Mouse (Mus musculus) midbrain, embryonic 16.5 days (tissue): ENCODE measurements around the gene Ip6k1. TPM values are rescaled to one million over a fixed set of nuclear protein-coding genes. Genes with fewer than 3 reads are reported as not detected.
A peak's percentile ranks its signal among the peaks of the same experiment; 100 is the strongest.

Experiments used
- ATAC-seq: fragments of 200-750 bp; cut with Nextera tagmentation; 2 replicates; pipeline ENCODE4 v1.8.0; 2017; ENCODE audit warnings: moderate TSS enrichment
- H3K27ac ChIP-seq: fragments of 300-500 bp; sonication (generic); 2 replicates; pipeline ENCODE4 v1.5.1; 2014; ENCODE audit warnings: mild to moderate bottlenecking, low read length, mixed read lengths
- H3K27me3 ChIP-seq: fragments of 300-500 bp; sonication (generic); 2 replicates; pipeline ENCODE4 v1.6.1; 2014; ENCODE audit warnings: low read depth, low read length, mixed read lengths; ENCODE audit not compliant: control insufficient read depth, insufficient read depth
- H3K36me3 ChIP-seq: fragments of 300-500 bp; sonication (generic); 2 replicates; pipeline ENCODE4 v1.6.1; 2014; ENCODE audit warnings: mild to moderate bottlenecking, low read length, moderate library complexity, mixed read lengths; ENCODE audit not compliant: control insufficient read depth, insufficient read depth
- H3K4me1 ChIP-seq: fragments of 300-500 bp; sonication (generic); 2 replicates; pipeline ENCODE4 v1.6.1; 2014; ENCODE audit warnings: mild to moderate bottlenecking, low read length, mixed read lengths; ENCODE audit not compliant: control insufficient read depth, insufficient read depth
- H3K4me2 ChIP-seq: fragments of 300-500 bp; sonication (generic); 2 replicates; pipeline ENCODE4 v1.6.1; 2014; ENCODE audit warnings: mild to moderate bottlenecking, low read length, mixed read lengths
- H3K4me3 ChIP-seq: fragments of 300-500 bp; sonication (generic); 2 replicates; pipeline ENCODE4 v1.5.1; 2014; ENCODE audit warnings: low read depth, mild to moderate bottlenecking, low read length, moderate library complexity, mixed read lengths
- H3K9ac ChIP-seq: fragments of 300-500 bp; sonication (generic); 2 replicates; pipeline ENCODE4 v1.6.1; 2014; ENCODE audit warnings: low read depth, low read length, mixed read lengths
- H3K9me3 ChIP-seq: fragments of 300-500 bp; sonication (generic); replicated peaks from 2 replicates; pipeline ENCODE4 v1.6.1; 2014; ENCODE audit warnings: mild to moderate bottlenecking, low read length, mixed read lengths; ENCODE audit not compliant: control insufficient read depth, poor library complexity, severe bottlenecking
- WGBS: fragments of 180-500 bp; shearing (Covaris S2); extraction: QIAGEN DNeasy Blood & Tissue Kit; methylation state at CpG from one replicate; pipeline ENCODE4 v1.1.7; 2014; 5-methylcytosine and 5-hydroxymethylcytosine counted together
- polyA plus RNA-seq: library from polyadenylated mRNA; unstranded; fragments of >200 nt; fragmentation: Nextera tagmentation; extraction: Ambion mirVana; gene quantifications from 2 replicates; pipeline ENCODE4 v1.2.1, GENCODE M21; 2015

The Ip6k1 gene
- polyA plus RNA-seq, 1 experiment from 2014 or later, result 118 TPM

DNA sequence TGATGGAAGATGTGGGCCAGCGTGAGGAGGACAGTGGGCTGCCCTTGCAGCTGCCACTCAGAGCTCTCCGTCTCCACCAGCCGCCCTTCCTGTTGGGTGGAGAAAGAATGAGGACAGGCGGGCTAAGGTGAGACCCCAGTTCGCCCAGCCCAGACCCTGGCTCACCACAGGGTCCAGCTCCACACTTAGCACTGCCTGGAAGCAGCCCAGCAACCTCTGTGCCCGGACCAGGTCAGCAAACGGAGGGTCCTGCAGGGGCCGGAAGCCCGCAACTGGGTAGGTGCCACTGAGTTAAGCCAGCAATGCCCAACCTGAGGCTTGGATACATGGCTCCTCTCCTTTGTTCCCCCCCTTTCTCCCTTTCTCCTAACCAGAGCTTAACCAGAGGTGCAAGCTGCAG, 66.7 kb downstream of the Ip6k1 start:
- Histone ChIP-seq H3K4me1 (no peaks in the 10 kb centered on the region), H3K27ac (no peak overlapping the region), H3K9ac (no peak overlapping the region), H3K27me3 (no peaks in the 10 kb centered on the region), H3K9me3 (no peaks in the 10 kb centered on the region), H3K4me2 (no peak overlapping the region), H3K4me3 (no peak overlapping the region), H3K36me3 (peaks cover 18% of the 10 kb centered on the region)
- WGBS, result 96% methylated on average over 9 of the region's 9 CpGs
- no peak for ATAC-seq

DNA sequence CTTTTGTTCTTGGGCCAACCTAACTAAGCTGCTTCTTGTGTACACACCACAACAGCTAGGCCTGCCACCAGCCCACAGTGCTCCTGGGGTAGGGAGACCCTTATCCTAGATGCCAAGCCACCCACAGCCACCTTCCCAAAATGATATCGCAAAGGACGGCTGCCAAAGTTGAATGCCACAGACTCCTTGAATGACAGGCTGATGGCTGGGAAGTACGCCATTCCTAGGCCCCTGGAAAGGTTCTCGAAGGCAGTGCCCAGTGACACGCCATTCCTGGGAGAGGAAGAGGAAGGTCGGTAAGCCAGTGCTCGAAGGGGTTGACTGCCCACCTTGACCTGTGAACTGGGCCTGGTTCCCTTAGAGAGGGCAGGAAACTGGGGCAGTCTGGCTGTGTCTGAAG, 67.2 kb downstream of the Ip6k1 start:
- Histone ChIP-seq H3K9ac (no peak overlapping the region), H3K9me3 (no peaks in the 10 kb centered on the region), H3K27ac (no peak overlapping the region), H3K4me2 (no peak overlapping the region), H3K4me3 (no peak overlapping the region), H3K4me1 (no peaks in the 10 kb centered on the region), H3K27me3 (no peaks in the 10 kb centered on the region), H3K36me3 (peaks cover 13% of the 10 kb centered on the region)
- WGBS, result 92% methylated on average over 7 of the region's 7 CpGs
- no peak for ATAC-seq

DNA sequence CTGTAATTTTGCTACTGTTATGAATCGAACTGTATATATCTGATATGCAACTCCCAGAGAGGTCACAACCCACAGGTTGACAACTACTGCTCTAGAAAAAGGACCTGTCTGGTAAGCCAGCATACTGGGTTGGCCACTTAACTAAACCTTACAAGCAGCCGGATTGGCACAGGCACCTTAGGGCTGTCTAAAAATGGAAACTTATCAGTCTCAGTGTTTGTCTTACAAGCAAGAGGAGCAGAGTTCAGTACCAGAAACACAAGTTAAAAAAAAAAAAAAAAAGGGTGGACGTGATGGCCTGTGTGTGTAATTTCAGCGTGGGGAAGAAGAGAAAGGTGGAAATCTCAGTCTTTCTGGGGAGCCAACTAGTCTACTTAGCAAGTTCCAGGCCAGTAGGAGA, 69.5 kb downstream of the Ip6k1 start:
- H3K4me1 ChIP-seq, result no peaks in the 10 kb centered on the region
- no peak for ATAC-seq
- H3K4me2 ChIP-seq, result no peak overlapping the region
- H3K27ac ChIP-seq, result no peak overlapping the region
- 91% methylated on average over 4 of the region's 4 CpGs for WGBS
- H3K9me3 ChIP-seq, result no peaks in the 10 kb centered on the region
- H3K27me3 ChIP-seq, result no peaks in the 10 kb centered on the region
- H3K9ac ChIP-seq, result no peak overlapping the region
- no peak overlapping the region for H3K4me3 ChIP-seq
- peaks cover 13% of the 10 kb centered on the region for H3K36me3 ChIP-seq

DNA sequence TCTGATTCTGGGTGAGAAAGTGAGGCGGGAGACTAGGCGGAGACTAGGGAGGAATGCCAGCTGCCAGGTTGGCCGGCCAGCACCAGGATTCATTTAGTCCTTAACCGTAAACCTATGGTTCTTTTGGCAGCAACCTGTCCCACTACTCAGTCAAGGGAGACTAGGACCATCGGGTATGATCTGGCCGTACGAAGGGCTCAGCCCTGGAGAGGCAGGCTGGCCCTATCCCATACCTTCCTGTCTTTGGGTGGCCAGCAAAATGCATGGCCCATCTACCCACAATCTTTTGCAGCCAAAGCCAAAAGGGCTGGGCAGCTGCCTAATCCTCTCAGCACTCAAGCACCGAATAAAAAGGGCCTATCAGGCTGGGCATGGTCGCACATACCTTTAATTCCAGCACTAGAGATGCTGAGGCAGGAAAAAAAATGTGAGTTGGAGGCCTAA, 70.2 kb downstream of the Ip6k1 start:
- H3K9ac ChIP-seq, result no peak overlapping the region
- WGBS, result 57% methylated on average over 9 of the region's 9 CpGs

DNA sequence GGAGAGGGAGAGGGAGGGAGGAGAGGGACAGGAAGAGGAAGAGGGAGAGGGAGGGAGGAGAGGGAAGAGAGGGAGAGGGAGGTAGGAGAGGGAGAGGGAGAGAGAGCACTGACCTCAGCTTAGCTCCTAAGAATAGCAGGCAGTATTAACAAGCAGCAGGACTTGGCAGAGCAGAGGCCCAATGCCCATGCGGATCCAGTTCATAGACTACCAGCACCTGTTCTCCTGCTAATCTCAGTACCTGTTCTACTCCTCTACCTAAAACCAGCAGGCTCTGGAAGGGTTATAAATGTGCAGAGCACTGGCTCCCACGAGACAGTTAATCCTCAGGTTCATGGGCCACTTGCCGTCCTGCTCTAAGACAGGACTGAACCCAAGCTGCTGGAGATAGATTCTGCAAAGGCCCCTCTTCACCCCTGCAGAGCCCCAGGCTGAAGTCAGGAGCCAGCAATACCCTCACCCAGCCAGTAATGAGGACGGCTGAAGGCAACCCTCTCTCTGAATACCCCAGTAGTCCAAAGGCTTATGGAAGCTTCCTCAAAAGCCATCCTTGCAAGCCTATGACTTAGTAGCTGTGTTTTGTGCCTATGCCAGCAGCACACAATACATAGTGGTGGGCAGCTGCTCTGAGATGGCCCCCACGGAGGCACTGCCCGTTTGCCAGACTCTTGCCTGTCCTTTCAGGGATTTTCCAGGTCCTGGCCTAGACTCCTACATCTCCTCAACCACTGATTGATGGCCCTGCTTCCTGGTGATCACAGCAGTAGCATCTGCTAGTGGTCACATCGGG, 71.0 kb downstream of the Ip6k1 start:
- no peak for ATAC-seq
- Histone ChIP-seq H3K27me3 (no peaks in the 10 kb centered on the region), H3K4me2 (no peak overlapping the region), H3K36me3 (peaks cover 13% of the 10 kb centered on the region), H3K4me1 (peaks cover 8% of the 10 kb centered on the region), H3K4me3 (no peak overlapping the region), H3K9ac (no peak overlapping the region), H3K27ac (no peak overlapping the region), H3K9me3 (no peaks in the 10 kb centered on the region)
- WGBS, result 55% methylated on average over 7 of the region's 7 CpGs

More for the DNA sequence above, 70.2 kb downstream of the Ip6k1 start:
- Histone ChIP-seq H3K27ac (no peak overlapping the region), H3K4me2 (no peak overlapping the region), H3K9me3 (no peaks in the 10 kb centered on the region), H3K27me3 (no peaks in the 10 kb centered on the region), H3K4me1 (no peaks in the 10 kb centered on the region), H3K4me3 (no peak overlapping the region), H3K36me3 (peaks cover 13% of the 10 kb centered on the region)
- no peak for ATAC-seq

DNA sequence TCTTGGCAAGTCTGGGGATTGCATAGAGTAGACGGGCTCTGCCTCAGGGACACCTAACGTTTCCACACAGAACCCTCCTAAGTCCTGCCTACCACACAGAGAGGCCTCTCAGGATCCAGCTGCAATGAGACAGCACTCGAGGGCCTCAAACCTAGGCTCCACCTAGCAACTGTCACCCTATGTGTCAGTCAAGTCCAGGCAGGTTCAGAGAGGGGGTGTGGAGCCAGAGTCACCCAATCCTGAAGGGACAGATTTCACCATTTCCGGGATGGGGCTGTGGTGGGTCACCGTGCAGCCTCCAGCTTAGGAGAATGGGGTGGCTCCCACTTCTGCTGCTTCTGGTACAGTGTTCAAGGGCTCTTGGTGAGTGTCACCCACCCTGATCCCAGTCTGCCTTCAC, 77.9 kb downstream of the Ip6k1 start, which contains the start of gene Mst1:
Gene Mst1 (plus strand): TSS at position 269 of the 400 bp plus-strand sequence.
- 80% methylated on average over 5 of the region's 5 CpGs for whole genome bisulfite sequencing
- no peaks in the 10 kb centered on the region for H3K9me3 ChIP-seq
- H3K9ac ChIP-seq, result peak within 1 kb of the TSS; percentile 86
- H3K27ac ChIP-seq, result no peak within 1 kb of the TSS
- peaks cover 33% of the 10 kb centered on the region for H3K27me3 ChIP-seq
- peak within 1 kb of the TSS; percentile 94 for H3K4me2 ChIP-seq
- ATAC-seq, result no peak
- H3K36me3 ChIP-seq, result peaks cover 8% of the 10 kb centered on the region; the same call in 1 of the 2 replicates
- H3K4me1 ChIP-seq, result peaks cover 20% of the 10 kb centered on the region
- H3K4me3 ChIP-seq, result peak within 1 kb of the TSS; percentile 66

DNA sequence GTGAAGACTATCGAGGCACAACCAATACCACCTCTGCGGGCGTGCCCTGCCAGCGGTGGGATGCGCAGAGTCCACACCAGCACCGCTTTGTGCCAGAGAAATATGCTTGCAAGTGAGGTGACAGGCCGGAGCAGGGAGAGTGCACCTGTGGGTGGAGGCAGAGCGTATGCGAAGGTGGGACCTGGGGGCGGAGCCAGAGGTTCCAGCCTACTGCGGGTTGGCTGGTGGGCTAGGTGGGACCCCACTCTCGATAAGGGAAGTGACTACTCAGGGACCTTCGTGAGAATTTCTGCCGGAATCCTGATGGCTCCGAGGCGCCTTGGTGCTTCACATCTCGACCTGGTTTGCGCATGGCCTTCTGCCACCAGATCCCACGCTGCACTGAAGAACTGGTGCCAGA, 80.2 kb downstream of the Ip6k1 start:
- 8% methylated on average over 19 of the region's 19 CpGs for WGBS
- no peak overlapping the region for H3K27ac ChIP-seq
- peaks cover 28% of the 10 kb centered on the region for H3K36me3 ChIP-seq
- no peaks in the 10 kb centered on the region for H3K9me3 ChIP-seq
- peak overlapping the region; percentile 39 for H3K4me2 ChIP-seq
- peaks cover 20% of the 10 kb centered on the region for H3K4me1 ChIP-seq
- peak overlapping the region; percentile 20; the same call in 1 of the 2 replicates for H3K9ac ChIP-seq
- H3K27me3 ChIP-seq, result peaks cover 33% of the 10 kb centered on the region
- no peak for ATAC-seq
- peak overlapping the region; percentile 12; the same call in 1 of the 2 replicates for H3K4me3 ChIP-seq

DNA sequence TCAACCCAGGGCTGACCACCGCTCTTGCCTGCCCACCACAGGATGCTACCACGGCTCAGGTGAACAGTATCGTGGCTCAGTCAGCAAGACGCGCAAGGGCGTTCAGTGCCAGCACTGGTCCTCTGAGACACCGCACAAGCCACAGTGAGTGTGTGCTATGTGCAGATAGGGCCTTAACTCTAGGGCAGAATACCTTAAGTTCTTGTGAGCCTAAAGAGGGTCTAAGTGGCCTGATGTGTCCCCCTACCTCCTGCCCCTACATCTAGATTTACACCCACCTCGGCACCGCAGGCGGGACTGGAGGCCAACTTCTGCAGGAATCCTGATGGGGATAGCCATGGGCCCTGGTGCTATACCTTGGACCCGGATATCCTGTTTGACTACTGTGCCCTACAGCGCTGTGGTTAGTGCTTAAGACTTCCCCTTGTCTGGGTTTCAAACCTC, 80.7 kb downstream of the Ip6k1 start, which contains the start of gene Rnf123:
Gene Rnf123 (minus strand): TSS at position 359 of the 444 bp plus-strand sequence.
- peak within 1 kb of the TSS; percentile 12; the same call in 1 of the 2 replicates for H3K4me3 ChIP-seq
- peak within 1 kb of the TSS; percentile 20; the same call in 1 of the 2 replicates for H3K9ac ChIP-seq
- peaks cover 33% of the 10 kb centered on the region for H3K27me3 ChIP-seq
- peaks cover 30% of the 10 kb centered on the region for H3K36me3 ChIP-seq
- peak within 1 kb of the TSS; percentile 39 for H3K4me2 ChIP-seq
- ATAC-seq, result no peak
- H3K9me3 ChIP-seq, result no peaks in the 10 kb centered on the region
- peaks cover 15% of the 10 kb centered on the region for H3K4me1 ChIP-seq
- H3K27ac ChIP-seq, result no peak within 1 kb of the TSS
- 30% methylated on average over 12 of the region's 12 CpGs for WGBS

DNA sequence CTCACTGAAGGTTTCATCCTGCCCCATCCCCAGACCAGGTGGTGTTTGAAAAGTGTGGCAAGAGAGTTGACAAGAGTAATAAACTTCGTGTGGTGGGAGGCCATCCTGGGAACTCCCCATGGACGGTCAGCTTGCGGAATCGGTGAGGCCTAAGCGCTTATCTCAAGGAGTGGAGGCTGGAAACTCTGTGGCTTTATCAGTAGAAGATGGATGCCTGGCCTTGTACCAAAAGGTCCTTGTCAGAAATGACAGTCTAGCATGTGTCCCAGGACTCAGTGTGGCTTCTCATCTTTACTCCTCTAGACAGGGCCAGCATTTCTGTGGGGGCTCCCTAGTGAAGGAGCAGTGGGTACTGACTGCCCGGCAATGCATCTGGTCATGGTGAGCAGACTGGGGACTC, 81.3 kb downstream of the Ip6k1 start:
- ATAC-seq, result no peak
- H3K9ac ChIP-seq, result no peak overlapping the region
- peaks cover 33% of the 10 kb centered on the region for H3K27me3 ChIP-seq
- no peak overlapping the region for H3K4me3 ChIP-seq
- H3K27ac ChIP-seq, result no peak overlapping the region
- H3K9me3 ChIP-seq, result no peaks in the 10 kb centered on the region
- H3K4me2 ChIP-seq, result no peak overlapping the region
- peaks cover 10% of the 10 kb centered on the region for H3K4me1 ChIP-seq
- 93% methylated on average over 6 of the region's 6 CpGs for WGBS
- H3K36me3 ChIP-seq, result peaks cover 31% of the 10 kb centered on the region
